Mouse (Mus musculus) cerebellum, adult 2 months (tissue): ENCODE data around the gene Smpd3.

Experiments used
- CTCF ChIP-seq: fragments of 200-500 bp; IDR thresholded peaks from 2 replicates; pipeline ENCODE4 v1.5.1; 2011; ENCODE audit warnings: low read depth, mild to moderate bottlenecking, control low read depth, low read length, moderate library complexity, borderline replicate concordance; ENCODE audit not compliant: insufficient read depth
- POLR2A ChIP-seq: fragments of 200-500 bp; IDR thresholded peaks from 2 replicates; pipeline ENCODE4 v1.6.1; 2011; ENCODE audit warnings: low read length, control low read depth, borderline replicate concordance; ENCODE audit not compliant: insufficient read depth

DNA sequence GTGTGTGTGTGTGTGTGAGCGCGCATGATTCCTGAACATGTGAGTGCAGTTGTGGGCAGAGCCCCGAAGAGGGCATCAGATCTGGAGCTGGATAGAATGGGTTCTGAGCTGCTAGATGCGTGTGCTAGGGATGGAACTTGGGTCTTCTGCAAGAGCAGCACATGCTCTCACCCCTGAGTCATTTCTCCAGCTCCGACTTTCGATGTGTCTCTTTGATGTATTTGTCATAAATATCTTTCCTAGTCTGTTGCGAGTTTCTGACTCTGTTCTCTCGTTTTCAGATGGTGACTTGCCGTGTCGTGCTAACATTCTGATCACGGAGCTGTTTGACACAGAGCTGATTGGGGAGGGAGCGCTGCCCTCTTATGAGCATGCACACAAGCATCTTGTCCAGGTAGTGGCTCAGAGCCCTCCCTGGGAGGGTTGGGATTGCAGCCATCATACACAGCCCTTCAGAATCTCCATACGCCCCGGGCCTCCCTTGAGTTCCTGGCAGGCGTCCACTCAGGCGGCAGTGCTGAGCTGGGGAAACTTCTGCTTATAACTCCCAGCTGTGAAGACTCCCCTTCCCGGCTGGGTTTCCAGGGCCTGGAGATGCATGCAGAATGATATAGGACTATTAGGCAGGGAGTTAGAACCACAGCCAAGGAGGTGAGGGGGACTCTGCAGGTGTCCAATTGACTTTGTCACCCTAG, 103.1 kb downstream of the Smpd3 start:
- no peak for TF ChIP-seq CTCF
- TF ChIP-seq POLR2A: no peak
